Mouse (Mus musculus): ENCODE data around the gene Ifrd2.

The Ifrd2 gene

DNA sequence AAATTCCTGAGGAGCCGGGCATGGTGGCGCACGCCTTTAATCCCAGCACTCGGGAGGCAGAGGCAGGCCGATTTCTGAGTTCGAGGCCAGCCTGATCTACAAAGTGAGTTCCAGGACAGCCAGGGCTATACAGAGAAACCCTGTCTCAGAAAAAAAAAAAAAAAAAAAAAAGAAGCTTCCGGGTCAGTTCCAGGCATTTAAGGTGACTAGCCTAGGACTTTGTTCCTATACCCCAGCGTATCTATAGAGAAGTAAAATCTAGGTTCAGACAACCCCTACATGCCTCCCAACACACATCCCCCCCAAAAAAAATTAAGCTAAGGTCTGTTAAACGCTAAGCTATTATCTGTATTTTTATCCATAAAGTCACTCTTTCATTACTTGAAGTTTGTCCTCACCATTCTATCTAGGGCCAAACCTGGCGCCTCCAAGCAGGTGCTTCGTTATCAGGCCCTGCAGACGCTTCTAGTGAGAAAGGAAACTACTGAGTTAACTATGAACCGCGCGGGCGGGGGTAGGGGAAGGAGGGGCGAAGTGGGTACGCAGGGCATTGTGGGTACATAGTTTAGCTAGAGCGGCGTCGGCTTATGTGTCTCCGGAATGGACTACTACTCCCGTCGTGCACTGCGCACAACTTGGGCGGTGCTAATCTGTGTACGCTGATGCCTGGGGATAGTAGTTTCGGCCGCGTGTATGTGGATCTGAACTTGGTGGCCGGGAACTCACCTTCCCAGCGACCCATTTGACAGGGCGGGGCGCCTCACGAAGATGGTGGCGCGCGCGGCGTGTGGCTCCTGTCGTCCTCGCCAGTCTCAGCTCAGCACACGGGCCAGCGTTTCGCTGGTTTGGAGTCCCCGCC, at the start of gene Ifrd2:
TSS of gene Ifrd2 (plus strand) at position 669 of the 859 bp plus-strand sequence.
- DNase-seq (ENCODE audit: low read depth, low spot score): peak; percentile 99

DNA sequence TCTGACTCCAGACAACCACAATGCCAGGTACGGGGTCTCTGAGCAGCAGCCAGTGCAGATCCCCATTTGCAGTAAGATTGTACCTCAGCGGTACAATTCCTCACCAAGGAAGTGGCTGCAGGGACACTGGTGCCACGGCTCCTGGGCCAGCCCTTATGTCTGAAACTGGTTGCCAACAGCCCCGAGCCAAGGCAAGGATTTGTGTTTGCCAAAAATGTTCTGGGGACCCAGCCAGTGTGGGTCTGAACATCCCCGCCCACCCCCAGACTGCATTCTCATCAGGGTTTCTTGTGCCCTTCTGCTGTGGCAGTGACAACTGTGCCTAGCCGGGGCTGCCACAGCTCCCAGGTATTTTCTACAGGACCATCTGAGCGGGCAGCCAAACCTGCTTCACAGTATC, 49.2 kb upstream of the Ifrd2 start:
- no peak for DNase-seq (ENCODE audit: low read depth, low spot score)

DNA sequence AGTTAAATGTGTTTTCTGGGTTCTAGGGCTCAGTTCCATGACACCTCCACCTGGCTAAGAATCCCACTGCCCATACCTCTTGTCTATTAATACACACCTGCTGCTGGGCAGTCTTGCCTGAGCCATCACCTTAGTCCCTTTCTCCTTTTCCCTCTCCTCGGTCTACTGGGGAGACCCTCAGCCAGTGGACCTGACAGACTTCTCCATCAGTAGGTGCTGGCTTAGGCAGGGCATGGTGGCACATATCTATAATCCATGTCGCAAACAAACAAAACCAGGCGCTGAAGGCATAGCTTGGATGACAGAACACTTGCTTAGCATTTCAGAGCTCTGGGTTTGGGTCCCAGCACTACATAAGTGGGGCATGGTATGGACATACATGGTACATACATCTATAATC, 48.7 kb upstream of the Ifrd2 start:
- DNase-seq (ENCODE audit: low read depth, low spot score): no peak

DNA sequence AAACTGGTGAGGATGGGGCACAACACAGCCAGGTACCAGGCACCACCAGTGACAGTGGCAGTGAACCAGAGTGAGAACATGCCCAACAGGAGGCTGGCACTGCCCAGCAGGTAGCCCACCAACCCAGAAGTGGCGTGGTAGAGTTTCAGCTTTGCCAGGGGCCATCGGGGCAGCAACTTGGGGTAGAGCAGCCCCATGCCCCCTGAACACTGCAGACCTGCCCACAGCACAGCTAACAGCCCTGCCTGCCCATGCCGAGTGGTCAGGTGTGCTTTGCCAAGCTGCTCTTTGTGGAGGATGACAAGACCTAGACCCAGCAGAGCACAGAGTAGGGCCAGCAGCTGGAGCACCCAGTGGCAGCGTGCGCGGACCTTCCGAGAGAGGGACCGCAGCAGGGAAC, 47.5 kb upstream of the Ifrd2 start:
- no peak for DNase-seq (ENCODE audit: low read depth, low spot score)

DNA sequence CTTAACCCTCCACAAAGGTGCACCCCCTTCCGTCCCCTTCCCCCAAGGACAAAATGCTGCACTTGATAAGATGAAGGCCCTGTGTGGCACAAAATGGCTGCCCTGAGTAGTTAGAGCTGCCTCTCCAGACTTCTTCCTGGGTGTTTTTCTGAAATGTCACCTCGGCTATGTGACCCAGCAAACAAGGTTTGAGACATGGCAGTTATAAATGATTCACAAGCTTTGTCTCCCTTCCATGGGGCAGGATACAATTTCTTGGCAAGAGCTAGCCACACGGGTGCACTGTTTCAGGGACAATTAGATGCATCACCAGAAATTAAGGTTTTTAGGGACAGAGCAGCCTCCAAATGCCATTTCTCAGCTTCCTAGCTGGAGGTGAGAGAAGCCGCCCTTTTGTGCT, 47.0 kb upstream of the Ifrd2 start:
- DNase-seq (ENCODE audit: low read depth, low spot score): no peak

DNA sequence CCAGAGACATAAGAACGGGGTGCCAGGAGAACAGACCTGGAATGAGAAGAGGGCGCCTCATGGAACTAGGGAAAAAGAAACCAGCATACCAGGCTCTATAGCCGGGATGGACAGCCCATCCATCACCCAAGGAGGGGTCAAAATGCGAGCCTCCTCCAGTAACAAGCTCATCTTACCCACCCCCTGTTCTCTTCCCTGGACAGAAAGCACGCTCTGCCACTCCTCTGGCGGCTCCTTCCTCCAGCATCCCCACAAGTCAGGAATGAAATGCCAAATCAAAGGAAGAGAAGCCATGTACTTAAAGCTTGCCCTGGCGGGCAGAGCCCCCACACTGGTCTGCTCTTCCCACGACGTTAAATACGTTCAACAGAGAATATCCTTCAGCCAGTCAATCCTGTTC, 46.4 kb upstream of the Ifrd2 start:
- no peak for DNase-seq (ENCODE audit: low read depth, low spot score)

DNA sequence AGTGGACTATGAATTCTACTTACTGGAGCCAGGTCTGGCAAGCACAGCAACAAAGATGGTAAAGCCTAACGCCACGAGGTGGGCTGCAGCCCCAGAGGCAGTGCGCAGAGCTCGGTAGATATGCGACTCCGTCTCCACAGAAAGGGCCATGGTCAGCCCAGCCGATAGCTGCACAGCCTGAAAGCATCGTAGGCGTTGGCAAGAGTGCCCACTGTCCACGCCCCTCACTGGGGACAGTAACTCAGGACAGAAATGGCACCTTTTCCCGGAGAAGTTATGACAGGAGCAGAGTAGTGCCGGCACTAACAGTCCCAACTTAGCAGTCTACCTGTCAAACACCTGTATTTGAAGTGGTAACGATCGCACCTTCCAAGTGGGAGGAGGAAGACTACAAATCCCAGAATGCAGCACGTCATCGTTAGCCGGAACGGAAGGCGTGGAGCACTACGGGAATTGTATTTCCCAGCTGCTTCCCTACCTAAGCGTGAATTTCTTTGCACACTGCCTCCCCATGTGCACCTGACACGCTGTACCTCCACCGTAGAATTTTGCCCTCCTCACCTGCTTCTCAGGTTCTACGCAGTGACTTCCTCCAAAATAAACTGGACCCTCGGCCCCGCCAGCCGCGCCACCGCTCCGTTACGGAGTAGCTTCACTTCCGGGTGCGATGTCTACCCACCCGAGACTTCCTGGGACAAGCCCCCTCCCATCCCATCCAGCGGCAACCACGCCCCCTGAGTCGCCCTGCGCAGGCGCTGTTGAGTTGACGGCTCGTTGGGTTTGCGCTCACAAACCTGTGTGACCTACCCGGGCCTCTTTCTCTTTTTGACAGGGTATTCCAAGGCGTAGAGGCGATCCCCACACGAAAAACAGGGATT, 45.7 kb upstream of the Ifrd2 start, which contains the start of the genes Cyb561d2 and Nprl2:
TSS of gene Cyb561d2 (minus strand) at position 720 of the 878 bp plus-strand sequence.
TSS of gene Nprl2 (plus strand) at position 753 of the 878 bp plus-strand sequence.
- DNase-seq (ENCODE audit: low read depth, low spot score): peak; percentile 97

DNA sequence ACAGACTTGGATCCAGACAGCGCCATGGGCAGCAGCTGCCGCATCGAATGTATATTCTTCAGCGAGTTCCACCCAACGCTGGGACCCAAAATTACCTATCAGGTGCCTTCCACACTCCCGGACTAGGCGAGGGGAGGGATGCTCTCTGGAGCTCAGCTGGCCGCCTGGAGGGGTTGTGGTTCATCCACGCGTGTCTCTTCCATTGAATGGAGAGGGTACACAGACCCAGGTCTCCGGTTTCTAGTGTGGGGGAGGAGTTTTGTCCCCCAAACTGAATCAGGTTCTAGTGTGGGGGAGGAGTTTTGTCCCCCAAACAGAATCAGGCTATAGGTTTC, 45.1 kb upstream of the Ifrd2 start:
- no peak for DNase-seq (ENCODE audit: low read depth, low spot score)

DNA sequence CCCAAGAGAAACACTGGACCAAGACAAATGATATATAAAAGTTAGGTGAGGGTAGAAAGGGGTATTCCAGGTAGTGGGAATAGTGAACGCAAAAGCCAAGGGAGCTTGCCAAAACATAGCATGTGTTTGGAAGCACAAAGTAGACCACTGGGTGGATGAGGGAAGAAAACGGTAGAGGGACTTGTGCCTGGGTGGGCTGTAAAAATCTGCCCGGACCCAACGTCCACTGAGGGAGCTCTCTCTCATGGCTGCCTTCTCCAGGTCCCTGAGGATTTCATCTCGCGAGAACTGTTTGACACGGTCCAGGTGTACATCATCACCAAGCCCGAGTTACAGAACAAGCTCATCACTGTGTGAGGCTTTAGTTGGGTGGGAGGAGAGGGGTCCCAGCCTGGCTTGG, 44.7 kb upstream of the Ifrd2 start:
- no peak for DNase-seq (ENCODE audit: low read depth, low spot score)

DNA sequence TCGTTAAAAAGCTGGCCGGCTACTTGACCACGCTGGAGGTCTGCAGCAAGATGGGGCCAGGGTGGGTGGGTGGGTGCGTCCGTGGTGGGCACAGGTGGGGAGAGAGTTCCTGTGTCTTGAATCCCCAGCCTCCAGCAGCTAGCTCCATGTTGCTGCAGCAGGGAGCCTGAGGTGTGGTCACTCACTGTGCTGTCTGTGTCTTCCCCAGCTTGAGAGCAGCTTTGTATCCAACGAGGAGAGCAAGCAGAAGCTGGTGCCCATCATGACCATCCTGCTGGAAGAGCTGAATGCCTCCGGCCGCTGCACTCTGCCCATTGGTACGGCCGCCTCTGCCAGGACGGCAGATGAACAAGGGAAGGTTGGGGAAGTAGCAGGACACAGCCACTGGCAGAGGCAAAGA, 44.1 kb upstream of the Ifrd2 start:
- DNase-seq (ENCODE audit: low read depth, low spot score): no peak

DNA sequence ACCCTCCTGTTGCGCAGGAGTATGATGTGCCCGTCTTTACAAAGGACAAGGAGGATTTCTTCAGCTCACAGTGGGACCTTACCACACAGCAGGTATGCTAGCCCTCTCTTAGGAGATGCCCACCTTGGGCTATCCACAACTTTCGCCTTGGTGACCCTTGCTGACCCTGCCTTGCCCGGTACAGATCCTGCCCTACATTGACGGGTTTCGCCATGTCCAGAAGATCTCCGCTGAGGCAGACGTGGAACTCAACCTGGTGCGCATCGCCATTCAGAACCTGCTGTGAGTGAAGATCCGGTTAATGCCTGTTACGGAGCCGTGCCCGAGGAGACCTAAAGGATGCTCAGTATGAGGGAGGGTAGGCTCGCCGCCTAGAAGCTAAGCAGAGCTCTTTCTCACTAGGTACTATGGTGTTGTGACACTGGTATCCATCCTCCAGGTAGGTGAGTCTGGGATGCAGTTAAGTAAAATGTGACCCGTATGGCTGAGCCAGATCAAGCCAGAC, 43.2 kb upstream of the Ifrd2 start:
- DNase-seq (ENCODE audit: low read depth, low spot score): no peak

DNA sequence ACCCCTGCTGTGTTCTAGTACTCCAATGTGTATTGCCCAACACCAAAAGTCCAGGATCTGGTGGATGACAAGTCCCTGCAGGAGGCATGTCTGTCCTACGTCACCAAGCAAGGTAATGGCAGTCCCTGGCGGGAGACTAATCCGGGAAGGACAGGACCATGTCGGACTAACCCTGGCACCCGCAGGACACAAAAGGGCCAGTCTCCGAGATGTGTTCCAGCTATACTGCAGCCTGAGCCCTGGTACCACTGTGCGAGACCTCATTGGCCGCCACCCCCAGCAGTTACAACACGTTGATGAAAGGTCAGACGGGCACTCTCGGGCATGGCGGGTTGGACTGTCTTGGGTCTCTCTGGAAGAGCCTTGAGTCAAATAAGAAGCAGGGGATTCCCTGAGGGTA, 42.7 kb upstream of the Ifrd2 start:
- DNase-seq (ENCODE audit: low read depth, low spot score): no peak

DNA sequence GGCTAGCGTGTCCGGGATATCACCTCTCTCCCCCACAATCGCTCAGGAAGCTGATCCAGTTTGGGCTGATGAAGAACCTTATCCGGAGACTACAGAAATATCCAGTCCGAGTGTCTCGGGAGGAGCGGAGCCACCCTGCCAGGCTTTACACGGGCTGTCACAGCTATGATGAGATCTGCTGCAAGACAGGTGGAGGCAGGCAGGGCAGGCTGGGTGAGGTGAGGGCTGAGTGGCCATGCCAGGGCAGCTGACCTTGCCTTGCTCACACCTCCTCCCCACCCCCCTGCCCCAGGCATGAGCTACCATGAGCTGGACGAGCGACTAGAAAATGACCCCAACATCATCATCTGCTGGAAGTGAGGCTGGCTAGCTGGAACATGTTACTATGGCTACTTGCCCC, 42.2 kb upstream of the Ifrd2 start:
- DNase-seq (ENCODE audit: low read depth, low spot score): no peak

DNA sequence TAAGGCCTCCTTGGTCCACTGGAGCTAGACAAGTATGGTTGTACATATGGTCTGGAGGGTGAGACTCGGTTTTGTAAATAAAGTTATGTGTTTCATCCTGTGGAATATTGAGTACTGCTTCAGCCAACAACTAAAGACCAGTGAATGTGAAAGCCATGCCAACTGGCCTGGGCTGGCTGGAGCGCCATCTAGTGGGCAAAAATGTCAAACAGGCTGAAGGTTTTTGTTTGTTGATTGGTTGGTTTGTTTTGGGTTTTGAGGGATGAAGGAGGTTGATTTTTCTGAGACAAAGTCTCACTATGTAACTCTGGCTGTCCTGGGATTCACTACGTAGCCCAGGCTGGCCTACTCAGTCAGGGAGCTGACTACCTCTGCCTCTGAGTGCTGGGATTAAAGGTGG, 41.8 kb upstream of the Ifrd2 start:
- DNase-seq (ENCODE audit: low read depth, low spot score): peak; percentile 85

DNA sequence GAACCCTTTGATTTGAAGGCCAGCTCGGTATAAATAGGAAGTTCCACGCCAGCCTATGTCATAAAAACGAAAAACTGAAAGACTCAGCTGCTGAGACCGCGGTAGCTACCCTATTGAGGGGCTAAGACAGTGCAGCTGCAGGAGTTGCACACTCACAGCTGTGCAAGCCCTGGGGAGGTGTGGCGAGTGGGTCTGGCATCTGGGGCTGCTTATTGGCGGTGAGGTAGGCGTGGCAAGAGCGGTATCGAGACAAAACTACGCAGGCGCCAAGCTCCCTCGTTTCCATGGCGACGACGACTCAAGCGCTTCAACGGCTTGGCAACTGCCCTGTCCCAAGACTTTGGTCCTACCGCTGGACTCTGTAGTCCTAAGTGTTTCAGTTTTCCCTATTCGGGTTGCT, 40.4 kb upstream of the Ifrd2 start, which contains the start of gene Zmynd10:
TSS of gene Zmynd10 (plus strand) at position 273 of the 400 bp plus-strand sequence.
- peak; percentile 93 for DNase-seq (ENCODE audit: low read depth, low spot score)

DNA sequence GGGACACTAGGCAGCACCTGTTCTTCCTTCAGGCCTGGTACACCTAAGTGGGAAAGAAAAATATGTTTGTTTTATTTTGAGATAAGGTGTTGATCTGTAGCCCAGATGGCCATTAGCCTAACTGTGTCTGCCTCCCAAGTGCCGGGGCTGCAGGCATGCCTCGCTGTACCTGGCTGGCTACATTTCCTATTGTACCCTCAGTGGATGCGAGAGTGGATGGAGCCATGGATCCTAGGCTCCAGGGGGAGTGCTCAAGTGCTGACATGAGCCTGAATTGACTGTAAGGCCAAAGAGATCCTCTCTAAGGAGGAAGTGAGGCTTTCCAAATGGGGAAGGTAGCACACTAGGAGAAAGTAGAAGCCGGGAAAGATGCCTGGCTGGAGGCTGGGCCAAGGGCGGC, 39.5 kb upstream of the Ifrd2 start:
- no peak for DNase-seq (ENCODE audit: low read depth, low spot score)

DNA sequence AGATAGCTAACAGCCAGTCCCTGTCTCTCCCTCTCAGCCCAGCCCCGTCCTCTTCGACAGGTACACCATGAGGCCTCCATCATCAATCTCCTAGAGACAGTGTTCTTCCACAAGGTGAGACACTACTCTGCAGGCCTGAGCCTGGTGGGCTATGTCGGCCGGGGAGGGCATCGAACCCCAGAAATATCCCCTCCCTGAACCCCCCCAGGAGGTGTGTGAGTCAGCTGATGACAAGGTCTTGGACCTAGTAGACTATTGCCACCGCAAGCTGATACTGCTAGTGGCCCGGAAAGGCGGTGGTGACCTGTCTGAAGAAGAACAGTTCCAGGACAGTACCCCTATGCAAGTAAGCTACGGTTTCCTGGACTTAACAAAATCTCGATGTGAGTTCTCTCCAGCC, 38.6 kb upstream of the Ifrd2 start:
- no peak for DNase-seq (ENCODE audit: low read depth, low spot score)

DNA sequence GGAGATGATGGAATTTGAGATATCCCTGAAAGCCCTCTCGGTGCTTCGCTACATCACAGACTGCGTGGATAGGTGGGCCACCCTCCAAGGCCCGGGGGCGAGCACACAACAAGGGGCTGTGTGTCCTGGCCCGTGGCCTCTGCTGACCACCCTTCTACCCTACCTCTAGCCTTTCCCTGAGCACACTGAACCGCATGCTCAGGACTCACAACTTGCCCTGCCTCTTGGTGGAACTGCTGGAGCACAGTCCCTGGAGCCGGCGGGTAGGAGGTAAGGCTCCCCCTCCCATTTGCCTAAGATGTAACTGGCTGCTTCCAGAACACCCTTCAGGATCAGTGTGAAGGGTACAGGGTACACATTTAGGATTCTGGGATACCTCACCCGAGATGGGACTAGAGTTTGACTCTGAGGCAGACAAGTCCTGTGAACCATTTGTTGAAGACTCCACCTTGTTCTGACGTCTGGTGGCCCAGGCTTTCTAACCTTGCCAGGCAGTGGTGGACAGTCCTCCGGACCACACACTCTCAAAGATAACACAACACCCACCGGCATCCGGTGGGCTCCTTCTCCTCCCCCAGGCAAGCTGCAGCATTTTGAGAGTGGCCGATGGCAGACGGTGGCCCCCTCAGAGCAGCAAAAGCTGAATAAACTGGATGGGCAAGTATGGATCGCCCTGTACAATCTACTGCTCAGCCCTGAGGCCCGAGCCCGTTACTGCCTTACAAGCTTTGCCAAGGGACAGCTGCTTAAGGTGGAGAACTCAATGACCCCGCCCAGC, 38.0 kb upstream of the Ifrd2 start:
- DNase-seq (ENCODE audit: low read depth, low spot score): no peak

DNA sequence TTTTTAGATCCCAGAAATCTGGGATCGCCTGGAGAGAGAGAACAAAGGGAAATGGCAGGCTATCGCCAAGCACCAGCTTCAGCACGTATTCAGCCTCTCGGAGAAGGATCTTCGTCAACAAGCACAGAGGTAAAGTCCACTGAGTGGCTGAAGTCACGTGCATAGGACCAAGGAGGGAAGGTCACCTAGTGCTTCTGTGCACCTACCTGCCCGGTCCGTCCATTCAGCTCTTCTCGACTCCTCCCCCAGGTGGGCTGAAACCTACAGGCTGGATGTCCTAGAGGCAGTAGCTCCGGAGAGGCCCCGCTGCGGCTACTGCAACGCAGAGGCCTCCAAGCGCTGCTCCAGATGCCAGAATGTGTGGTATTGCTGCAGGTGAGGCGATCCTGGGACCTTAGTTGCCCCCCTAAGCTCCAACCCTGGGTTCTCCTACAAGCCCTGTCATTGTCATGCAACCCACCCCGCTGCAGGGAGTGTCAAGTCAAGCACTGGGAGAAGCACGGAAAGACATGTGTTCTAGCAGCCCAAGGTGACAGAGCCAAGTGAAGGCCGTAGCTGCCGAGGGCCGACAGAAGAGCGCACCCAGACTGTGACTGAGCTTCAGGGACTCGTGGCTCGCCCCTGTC, 36.8 kb upstream of the Ifrd2 start:
- no peak for DNase-seq (ENCODE audit: low read depth, low spot score)

DNA sequence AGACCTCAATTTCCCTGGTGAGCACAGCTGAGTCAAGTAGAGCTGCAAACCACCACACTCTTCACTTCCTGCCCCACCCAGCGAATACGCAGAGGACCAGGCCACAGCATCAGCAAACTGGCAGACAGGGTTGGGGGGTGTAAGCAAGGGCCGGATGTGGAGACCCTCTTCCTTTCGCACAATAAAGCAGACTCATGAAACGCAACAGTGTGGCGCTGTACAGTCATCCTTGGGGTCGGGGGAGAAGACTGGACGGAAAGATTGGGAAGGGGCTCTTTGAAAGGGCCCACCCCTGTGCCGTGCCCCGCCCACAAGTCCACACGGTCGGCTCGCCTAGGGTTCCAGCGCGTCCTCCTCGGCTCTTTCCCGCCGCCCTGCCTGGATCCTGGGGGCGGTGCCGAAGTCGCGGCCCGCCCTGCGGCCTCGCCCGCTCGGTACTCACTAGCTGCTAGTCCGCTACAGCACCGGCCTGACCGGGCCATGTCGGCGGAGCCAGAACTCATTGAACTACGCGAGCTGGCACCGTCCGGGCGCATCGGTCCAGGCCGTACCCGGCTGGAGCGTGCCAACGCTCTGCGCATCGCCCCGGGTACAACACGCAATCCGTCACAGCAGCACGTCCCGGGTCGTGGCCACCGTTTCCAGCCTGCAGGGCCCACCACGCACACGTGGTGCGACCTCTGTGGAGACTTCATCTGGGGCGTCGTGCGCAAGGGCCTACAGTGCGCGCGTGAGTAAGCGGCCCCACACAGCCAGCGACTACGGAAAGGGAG, 36.1 kb upstream of the Ifrd2 start, which contains the start of gene Rassf1:
TSS of gene Rassf1 (plus strand) at position 439 of the 773 bp plus-strand sequence.
- DNase-seq (ENCODE audit: low read depth, low spot score): peak; percentile 87
